Mouse (Mus musculus): ENCODE data around the gene Mrpl2. TPM values are rescaled to one million over a fixed set of nuclear protein-coding genes. Genes with fewer than 3 reads are reported as not detected.

The Mrpl2 gene
- polyA plus RNA-seq, 1 experiment from 2014 or later: 79.7 TPM

DNA sequence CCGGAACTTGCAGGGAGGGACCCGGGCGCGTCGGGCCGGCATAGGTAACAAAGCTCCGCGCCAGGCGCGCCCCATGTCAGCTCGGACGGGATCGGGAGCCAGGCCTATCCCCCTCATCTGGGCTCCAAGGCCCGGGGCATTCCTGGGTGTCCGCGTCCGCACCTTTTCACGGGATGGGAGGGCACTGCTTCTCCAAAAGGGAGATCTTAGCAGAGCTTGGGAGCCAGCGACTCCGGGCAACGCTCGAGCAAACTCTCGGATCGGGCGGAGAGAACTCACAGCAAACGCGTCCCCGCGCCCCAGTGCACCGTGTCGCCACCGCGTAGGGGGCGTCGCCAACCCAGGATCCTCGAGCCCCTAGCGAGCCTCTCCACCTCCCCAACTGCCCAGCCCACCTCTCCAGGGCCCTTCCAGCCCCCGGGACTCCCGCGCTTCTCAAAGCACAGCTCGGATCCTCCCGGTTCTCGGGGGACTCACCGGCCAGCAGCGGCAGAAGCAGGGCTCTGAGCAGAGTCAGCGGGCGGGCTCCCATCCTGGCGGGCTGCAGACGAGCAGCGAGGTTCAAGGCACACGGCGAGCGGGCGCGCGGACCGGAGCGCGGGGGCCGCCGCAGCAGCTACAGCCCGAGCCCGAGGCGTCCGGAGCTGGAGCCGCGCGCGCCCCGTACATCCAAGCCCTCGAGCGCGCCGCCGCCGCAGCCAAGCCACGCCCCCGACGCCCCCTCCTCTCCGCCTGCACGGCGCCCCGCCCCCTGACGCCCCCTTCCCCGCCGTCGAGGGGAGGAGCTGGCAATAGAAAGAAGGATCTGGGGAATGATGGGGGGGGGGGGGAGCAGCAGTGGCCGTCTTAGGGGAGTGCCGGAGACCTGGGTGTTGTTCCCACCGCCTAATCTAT is 17.0 kb upstream of the Mrpl2 start, which contains the start of gene Ptk7:
Ptk7 (minus strand) TSS at position 714 of the 894 bp plus-strand sequence.
- peak within 1 kb of the TSS; percentile 96 for H3K27ac ChIP-seq
- H3K4me3 ChIP-seq: peak within 1 kb of the TSS; percentile 94
- no peaks in the 10 kb centered on the region for H3K27me3 ChIP-seq
- H3K4me1 ChIP-seq: peaks cover 53% of the 10 kb centered on the region
- under 1% methylated on average over 70 of the region's 90 CpGs for WGBS
- peak; percentile 75 for ATAC-seq (ENCODE audit: low FRiP score)
- no peaks in the 10 kb centered on the region for H3K9me3 ChIP-seq (replicated peaks)
- H3K9ac ChIP-seq: peak within 1 kb of the TSS; percentile 95
- peak within 1 kb of the TSS; percentile 84 for H3K4me2 ChIP-seq (replicated peaks)
- H3K36me3 ChIP-seq: peaks cover 28% of the 10 kb centered on the region

DNA sequence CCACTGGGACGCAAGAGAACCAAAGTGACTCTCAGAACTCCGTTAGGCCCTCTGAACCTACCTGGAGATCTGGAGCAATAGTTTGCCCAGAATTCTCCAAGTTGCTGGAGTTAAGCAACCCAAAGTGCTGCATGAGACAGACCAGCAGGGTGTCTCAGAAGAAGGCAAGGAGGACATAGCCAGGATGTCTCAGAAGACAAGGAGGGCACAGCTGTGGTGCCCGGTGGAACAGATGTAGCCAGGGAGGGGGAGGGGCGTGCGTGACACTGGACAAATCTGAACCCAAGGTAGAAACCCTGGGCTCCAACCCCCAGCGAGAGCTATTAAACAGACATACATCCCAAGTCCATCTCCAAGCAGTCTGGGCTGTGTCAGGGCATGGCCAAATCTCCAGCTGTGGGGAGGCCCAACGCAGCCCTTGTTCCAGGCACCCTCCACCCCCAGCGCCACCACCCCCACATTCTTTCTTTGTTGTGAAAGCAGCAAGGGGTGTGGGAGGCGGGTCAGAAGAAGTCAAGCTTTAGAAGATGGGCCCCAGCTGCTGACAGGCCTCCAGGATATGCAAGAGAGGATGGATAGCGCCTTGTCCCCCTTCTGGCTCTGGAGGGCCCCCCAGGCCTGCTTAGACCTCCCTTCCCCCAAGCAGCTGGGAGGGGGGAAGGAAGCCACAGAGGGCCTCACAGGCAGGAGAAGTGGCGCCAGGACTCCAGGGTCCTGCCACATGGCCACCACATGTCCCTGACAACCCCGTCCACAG is 16.2 kb upstream of the Mrpl2 start:
- peak overlapping the region; percentile 94 for H3K4me3 ChIP-seq
- no peaks in the 10 kb centered on the region for H3K27me3 ChIP-seq
- ATAC-seq (ENCODE audit: low FRiP score): peak; percentile 58
- H3K9ac ChIP-seq: peak overlapping the region; percentile 95; the same call in 1 of the 2 replicates
- no peaks in the 10 kb centered on the region for H3K9me3 ChIP-seq (replicated peaks)
- peaks cover 46% of the 10 kb centered on the region for H3K4me1 ChIP-seq
- peaks cover 29% of the 10 kb centered on the region for H3K36me3 ChIP-seq
- WGBS: 3% methylated on average over 12 of the region's 12 CpGs
- peak overlapping the region; percentile 96 for H3K27ac ChIP-seq
- H3K4me2 ChIP-seq (replicated peaks): peak overlapping the region; percentile 84

DNA sequence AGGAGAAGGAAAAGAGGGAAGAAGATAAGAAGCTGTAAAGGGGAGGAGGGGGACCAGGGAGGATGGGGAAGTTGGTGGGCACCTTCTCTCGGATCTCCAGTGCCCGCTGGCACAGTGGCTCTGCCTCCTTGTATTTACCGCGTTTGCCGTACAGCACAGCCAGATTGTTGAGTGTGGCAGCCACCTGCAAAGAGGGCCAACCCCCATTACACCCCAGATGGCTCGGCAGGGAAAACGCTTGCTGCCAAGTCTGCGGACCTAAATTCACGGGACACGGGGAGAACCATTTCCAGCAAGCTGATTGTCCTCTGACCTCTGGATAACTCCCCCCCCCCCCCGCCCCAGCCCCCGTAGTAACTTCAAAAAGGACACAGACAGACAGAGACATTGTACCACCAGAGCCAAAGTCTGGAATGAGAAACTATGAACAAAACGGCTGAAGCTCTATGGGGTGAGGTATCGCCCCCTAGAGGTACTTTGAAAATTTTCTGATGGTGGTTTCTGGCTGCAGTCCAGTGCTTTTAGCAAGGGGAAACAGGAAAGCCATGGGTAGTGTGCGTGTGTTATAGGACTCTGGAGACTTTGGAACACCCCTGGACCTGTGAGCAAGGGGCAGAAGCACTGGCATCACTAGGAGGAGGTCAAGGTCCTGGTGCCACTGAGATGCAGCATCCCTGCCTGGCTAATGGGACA is 9.1 kb upstream of the Mrpl2 start:
- Histone ChIP-seq H3K9ac (0 out of 2 replicates have a peak overlapping the region, but pooled peaks have one; percentile 35), H3K27ac (no peak overlapping the region), H3K4me1 (peaks cover 8% of the 10 kb centered on the region), H3K9me3 (replicated peaks) (no peaks in the 10 kb centered on the region), H3K27me3 (no peaks in the 10 kb centered on the region), H3K4me2 (replicated peaks) (peak overlapping the region; percentile 34; the same call in 1 of the 2 replicates), H3K4me3 (no peak overlapping the region), H3K36me3 (peaks cover 61% of the 10 kb centered on the region)
- WGBS: 23% methylated on average over 15 of the region's 15 CpGs
- ATAC-seq (ENCODE audit: low FRiP score): peak; percentile 44

DNA sequence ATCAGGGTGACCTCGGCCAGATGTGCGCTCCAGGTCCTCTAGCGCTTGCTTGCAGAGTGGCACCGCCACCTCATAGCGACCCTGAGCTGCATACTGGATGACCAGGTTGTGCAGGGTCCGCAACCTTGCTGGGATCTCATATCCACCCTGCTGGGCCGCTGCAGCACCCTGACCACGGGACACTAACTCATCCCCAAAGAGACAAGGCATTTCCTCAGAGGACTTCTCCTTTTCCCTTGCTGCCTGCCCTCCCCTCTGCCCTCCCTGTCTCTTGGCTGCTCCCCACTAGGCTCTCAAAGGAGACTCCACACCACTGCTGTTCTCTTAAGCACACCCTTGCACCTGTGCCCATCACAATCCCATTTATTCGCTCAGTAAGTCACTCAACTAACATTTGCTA is 6.1 kb upstream of the Mrpl2 start:
- H3K36me3 ChIP-seq: peaks cover 53% of the 10 kb centered on the region

DNA sequence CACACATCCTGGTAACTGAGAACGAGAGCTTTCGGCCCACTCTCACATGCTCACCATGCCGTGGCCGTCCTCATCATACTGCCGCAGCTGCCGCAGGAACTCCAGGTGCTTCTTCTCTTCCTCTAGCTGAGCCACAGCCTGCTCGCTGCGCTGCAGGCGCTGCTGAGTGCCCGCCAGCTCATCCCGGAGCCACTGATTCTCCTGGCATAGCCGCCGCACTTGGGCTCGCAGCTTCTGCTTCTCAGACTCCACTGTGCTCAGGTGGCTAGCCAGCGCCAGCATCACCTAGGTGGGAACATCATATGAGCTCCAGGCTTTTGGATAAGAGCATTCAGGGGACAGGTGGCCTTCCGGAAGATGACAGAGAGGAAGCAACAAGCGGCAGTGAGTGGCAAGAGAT is 4.0 kb upstream of the Mrpl2 start:
- Histone ChIP-seq H3K4me3 (no peak overlapping the region), H3K27me3 (no peaks in the 10 kb centered on the region), H3K36me3 (peaks cover 42% of the 10 kb centered on the region), H3K9me3 (replicated peaks) (no peaks in the 10 kb centered on the region), H3K4me1 (peaks cover 18% of the 10 kb centered on the region), H3K4me2 (replicated peaks) (no peak overlapping the region), H3K9ac (no peak overlapping the region), H3K27ac (no peak overlapping the region)
- ATAC-seq (ENCODE audit: low FRiP score): no peak
- 92% methylated on average over 17 of the region's 17 CpGs for WGBS

More for the DNA sequence above, 6.1 kb upstream of the Mrpl2 start:
- H3K9ac ChIP-seq: no peak overlapping the region
- H3K27ac ChIP-seq: no peak overlapping the region
- WGBS: 82% methylated on average over 9 of the region's 9 CpGs
- H3K4me1 ChIP-seq: peaks cover 16% of the 10 kb centered on the region
- H3K4me2 ChIP-seq (replicated peaks): no peak overlapping the region
- H3K4me3 ChIP-seq: no peak overlapping the region
- no peak for ATAC-seq (ENCODE audit: low FRiP score)
- no peaks in the 10 kb centered on the region for H3K9me3 ChIP-seq (replicated peaks)
- no peaks in the 10 kb centered on the region for H3K27me3 ChIP-seq

DNA sequence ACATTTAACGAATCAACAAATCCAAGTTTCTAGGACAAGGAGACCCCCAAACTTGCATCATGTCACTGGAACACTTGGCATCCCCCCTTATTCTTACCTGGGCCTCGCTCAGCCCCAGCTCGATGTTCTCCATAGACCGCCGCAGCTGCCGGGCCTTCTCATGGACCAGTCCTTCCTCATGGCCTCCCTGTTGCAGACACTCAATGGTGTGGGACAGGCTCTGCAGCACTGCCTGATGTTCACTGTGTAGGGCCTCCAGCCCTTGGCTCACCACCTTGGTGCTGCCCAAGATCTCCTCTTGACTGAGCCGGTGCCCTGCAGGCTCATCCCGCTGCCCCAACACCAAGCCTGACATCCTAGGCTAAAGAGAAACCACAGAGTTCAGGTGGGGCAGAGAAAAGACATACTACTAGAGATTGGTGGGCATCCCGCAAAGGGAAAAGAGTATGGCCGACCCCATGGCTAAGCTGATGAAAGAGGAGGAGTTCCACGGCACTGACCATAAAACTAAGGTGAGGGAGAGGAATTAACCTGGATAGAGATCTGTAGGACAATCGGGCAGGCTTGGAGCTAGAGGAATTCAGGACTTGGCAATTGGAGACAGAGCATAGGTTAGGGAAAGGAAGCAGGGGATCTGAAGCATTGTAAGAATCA is 1.8 kb upstream of the Mrpl2 start:
- no peak overlapping the region for H3K27ac ChIP-seq
- H3K36me3 ChIP-seq: peaks cover 40% of the 10 kb centered on the region
- 91% methylated on average over 12 of the region's 12 CpGs for WGBS
- H3K9ac ChIP-seq: peak overlapping the region; percentile 72
- H3K27me3 ChIP-seq: no peaks in the 10 kb centered on the region
- peaks cover 21% of the 10 kb centered on the region for H3K4me1 ChIP-seq
- no peak for ATAC-seq (ENCODE audit: low FRiP score)
- H3K4me3 ChIP-seq: peak overlapping the region; percentile 77
- H3K4me2 ChIP-seq (replicated peaks): peak overlapping the region; percentile 93
- H3K9me3 ChIP-seq (replicated peaks): no peaks in the 10 kb centered on the region

DNA sequence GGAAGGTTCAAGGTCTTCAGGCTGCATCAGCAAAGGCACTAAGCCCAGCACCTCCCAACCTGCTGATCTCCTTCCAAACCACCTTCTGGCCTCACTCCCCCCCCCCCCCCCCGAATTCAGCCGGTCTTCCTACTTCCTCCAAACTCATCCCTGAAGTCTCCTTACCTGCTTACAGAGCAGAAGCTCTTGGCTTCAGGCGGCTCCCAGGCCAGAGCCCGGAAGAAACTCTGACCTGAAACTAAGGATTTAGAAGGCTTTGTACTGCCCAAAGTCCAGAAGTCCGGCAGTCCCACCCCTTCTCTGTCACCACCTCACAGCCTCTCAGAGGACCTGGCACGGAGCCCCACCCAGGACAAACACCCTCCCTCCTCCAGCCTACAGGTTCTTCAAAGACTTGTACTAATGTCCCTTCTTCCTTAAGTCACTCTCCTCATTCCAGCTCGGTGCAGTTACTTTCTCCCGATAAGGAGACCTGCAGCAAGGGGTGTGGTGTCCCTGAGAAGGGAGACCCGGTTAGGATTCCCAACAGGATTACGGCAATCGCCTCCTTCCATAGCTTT is 1.0 kb upstream of the Mrpl2 start:
- Histone ChIP-seq H3K4me2 (replicated peaks) (peak overlapping the region; percentile 93), H3K27ac (no peak overlapping the region), H3K36me3 (peaks cover 33% of the 10 kb centered on the region), H3K4me3 (peak overlapping the region; percentile 77), H3K4me1 (peaks cover 28% of the 10 kb centered on the region), H3K9ac (peak overlapping the region; percentile 72), H3K9me3 (replicated peaks) (no peaks in the 10 kb centered on the region), H3K27me3 (no peaks in the 10 kb centered on the region)
- no peak for ATAC-seq (ENCODE audit: low FRiP score)
- WGBS: 15% methylated on average over 11 of the region's 11 CpGs

DNA sequence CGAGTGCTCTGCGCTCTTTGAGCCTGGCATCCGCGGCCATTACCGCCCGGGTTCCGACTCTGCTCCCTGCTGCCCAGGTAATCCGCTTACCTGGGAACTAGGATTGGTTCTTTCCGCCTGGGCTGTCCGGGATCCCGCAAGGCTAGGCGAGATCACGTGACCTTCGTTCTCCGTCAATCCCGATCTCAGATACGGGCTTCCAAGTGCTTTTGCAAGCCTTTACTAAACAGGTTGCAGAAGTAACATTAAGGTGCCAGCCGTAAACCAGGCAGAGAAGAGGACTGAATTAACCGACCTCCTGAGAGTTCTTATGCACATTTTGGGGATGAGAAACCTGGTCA is 263 bp downstream of the Mrpl2 start:
- under 1% methylated on average over 19 of the region's 19 CpGs for WGBS
- no peaks in the 10 kb centered on the region for H3K9me3 ChIP-seq (replicated peaks)
- peaks cover 23% of the 10 kb centered on the region for H3K36me3 ChIP-seq
- H3K4me2 ChIP-seq (replicated peaks): peak overlapping the region; percentile 93
- peak overlapping the region; percentile 77 for H3K4me3 ChIP-seq
- peak overlapping the region; percentile 83 for H3K9ac ChIP-seq
- H3K4me1 ChIP-seq: peaks cover 34% of the 10 kb centered on the region
- no peaks in the 10 kb centered on the region for H3K27me3 ChIP-seq
- peak overlapping the region; percentile 82 for H3K27ac ChIP-seq
- no peak for ATAC-seq (ENCODE audit: low FRiP score)

DNA sequence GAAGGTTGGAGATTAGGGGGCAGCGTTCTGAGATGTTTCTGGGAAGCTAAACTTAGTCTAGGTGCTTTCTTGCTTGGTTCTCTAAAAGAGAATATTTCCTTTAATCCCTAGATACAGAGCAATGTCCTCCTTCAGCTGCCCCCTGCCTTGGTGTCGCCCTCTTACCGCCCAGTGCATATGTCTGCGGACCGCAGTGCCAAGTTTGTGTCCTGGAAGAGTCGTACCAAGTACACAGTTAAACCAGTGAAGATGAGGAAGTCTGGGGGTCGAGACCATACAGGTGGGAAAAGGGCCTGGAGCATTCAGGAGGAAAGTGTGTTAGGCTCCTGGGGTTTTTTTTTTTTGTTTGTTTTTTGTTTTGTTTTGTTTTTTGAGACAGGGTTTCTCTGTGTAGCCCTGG is 1.2 kb downstream of the Mrpl2 start:
- Histone ChIP-seq H3K4me2 (replicated peaks) (peak overlapping the region; percentile 93; the same call in 1 of the 2 replicates), H3K27me3 (no peaks in the 10 kb centered on the region), H3K9ac (no peak overlapping the region), H3K4me3 (no peak overlapping the region), H3K9me3 (replicated peaks) (no peaks in the 10 kb centered on the region), H3K36me3 (peaks cover 14% of the 10 kb centered on the region), H3K4me1 (peaks cover 43% of the 10 kb centered on the region), H3K27ac (no peak overlapping the region)
- no peak for ATAC-seq (ENCODE audit: low FRiP score)
- WGBS: 90% methylated on average over 7 of the region's 7 CpGs

DNA sequence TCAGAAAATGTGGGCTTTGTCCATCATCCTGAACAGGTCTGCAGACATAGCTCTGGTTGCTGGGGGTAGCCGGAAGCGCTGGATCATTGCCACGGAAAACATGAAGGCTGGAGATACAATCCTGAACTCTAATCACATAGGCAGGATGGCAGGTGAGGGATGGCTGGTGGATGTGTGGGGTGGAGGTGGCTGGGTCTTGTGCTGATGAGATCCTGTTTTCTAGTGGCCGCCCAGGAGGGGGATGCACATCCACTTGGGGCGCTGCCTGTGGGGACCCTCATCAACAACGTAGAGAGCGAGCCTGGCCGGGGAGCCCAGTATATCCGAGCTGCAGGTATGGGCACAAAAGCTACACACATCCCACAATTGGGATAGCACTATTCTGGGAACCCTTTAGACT is 2.4 kb downstream of the Mrpl2 start:
- Histone ChIP-seq H3K27me3 (no peaks in the 10 kb centered on the region), H3K27ac (no peak overlapping the region), H3K4me2 (replicated peaks) (no peak overlapping the region), H3K9ac (no peak overlapping the region), H3K4me1 (peaks cover 47% of the 10 kb centered on the region), H3K4me3 (no peak overlapping the region), H3K9me3 (replicated peaks) (no peaks in the 10 kb centered on the region), H3K36me3 (peaks cover 11% of the 10 kb centered on the region)
- ATAC-seq (ENCODE audit: low FRiP score): no peak
- 92% methylated on average over 9 of the region's 9 CpGs for WGBS

DNA sequence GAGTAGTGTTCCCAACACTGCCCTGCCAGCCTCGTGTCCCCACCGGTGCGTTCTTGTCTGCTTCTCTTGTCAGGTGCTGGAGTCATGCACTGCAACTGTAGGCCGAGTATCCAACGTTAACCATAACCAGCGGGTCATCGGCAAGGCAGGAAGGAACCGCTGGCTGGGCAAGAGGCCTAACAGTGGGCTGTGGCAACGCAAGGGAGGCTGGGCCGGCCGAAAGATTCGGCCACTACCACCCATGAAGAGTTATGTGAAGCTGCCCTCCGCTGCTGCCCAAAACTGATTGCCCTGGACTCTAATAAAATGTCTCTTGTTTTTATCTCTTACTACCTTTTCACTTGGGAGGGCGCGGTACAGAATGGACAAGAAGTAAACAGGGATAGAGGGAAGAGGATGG is 3.8 kb downstream of the Mrpl2 start:
- Histone ChIP-seq H3K36me3 (peaks cover 25% of the 10 kb centered on the region), H3K4me1 (peaks cover 44% of the 10 kb centered on the region), H3K9me3 (replicated peaks) (no peaks in the 10 kb centered on the region), H3K4me3 (peak overlapping the region; percentile 67), H3K9ac (peak overlapping the region; percentile 91), H3K27ac (peak overlapping the region; percentile 94), H3K4me2 (replicated peaks) (peak overlapping the region; percentile 65), H3K27me3 (no peaks in the 10 kb centered on the region)
- ATAC-seq (ENCODE audit: low FRiP score): no peak
- whole genome bisulfite sequencing: 37% methylated on average over 15 of the region's 15 CpGs

Data from hindbrain, embryonic 12.5 days (tissue).